ENCODE assay signal across 8 mouse cellular contexts in the genomic region with DNA sequence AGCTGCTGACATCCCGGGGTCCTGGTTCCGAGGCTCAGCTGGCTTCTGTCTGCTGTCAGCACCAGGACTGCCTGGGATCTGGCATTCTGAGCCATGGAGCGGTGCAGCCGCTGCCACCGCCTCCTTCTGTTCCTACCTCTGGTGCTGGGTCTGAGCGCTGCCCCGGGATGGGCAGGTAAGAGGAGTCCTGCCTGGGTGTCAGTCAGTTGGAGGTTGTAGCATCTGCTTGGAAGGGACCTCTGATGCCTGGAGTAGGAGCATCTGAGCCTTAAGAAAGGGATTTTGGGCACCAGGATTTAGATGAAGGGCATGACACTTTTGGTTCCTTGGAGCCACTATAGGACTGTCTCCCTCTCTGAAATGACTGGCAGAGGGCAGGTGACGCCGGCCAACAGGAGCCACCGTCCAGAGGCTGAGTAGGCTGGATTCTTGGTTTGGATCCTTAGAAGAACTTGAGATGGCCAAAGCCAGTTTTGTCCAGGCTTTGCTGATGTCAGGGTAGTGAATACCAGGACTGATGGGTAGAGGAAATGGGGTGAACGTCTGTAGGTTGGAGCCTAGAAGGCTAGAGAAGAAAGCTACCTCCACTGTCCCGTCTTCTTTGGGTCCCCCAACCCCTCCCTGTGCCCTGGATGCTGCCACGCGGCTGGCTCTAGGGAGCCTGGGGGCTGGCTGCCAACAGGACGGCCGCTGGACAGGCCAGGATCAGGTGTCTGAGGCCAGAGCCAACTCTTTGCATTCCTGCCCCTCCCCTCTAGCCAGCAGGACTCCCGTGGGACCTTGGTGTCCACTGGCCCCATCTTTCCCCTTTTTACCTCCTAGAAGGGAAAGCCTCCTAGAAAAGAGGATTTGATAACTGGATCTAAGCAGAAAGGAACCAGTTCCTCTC. TPM values are rescaled to one million over a fixed set of nuclear protein-coding genes. Genes with fewer than 3 reads are reported as not detected.
DNase-seq lines count a peak whose midpoint lies in the region; ATAC-seq and TF ChIP-seq lines count a peak whose summit lies in the region.

No protein-coding gene starts in this region.

- H3K4me2 ChIP-seq in CH12.LX (ENCODE audit: insufficient read depth, low read depth, poor library complexity, severe bottlenecking): no peak overlapping the region
- peak overlapping the region; percentile 57 for H3K4me2 ChIP-seq in embryonic facial prominence, embryonic 13.5 days
- peak overlapping the region; percentile 55 for H3K4me2 ChIP-seq in heart, embryonic 16.5 days (ENCODE audit: low read depth, low read length)

- TF ChIP-seq CTCF in CH12.LX (conservative IDR thresholded peaks at IDR 0.05 in 1 of 2, IDR thresholded peaks at IDR 0.05 in 1 of 2; ENCODE audit: low read depth in 2 of 2, low read length in 2 of 2): no peak

- peaks cover 44 to 86% of the 10 kb centered on the region in 2 experiments for H3K36me3 ChIP-seq in CH12.LX (replicated peaks in 1 of 2; ENCODE audit: control insufficient read depth in 1 of 2, insufficient read depth in 1 of 2, low read length in 1 of 2)
- H3K36me3 ChIP-seq in embryonic facial prominence, embryonic 13.5 days: peaks cover 33% of the 10 kb centered on the region
- H3K36me3 ChIP-seq in heart, embryonic 16.5 days (ENCODE audit: control insufficient read depth, insufficient read depth): peaks cover 17% of the 10 kb centered on the region
- H3K36me3 ChIP-seq in midbrain, embryonic 10.5 days: peaks cover 38% of the 10 kb centered on the region

- no peak for TF ChIP-seq EP300 in CH12.LX (IDR thresholded peaks at IDR 0.05; ENCODE audit: low read length)

- peak; percentile 98 for DNase-seq in heart, adult 11 months
- no peak for DNase-seq in heart, postnatal 25 days (ENCODE audit: low spot score)
- DNase-seq in CH12.LX (ENCODE audit: extremely low read depth): no peak
- no peak for DNase-seq in midbrain, embryonic 10.5 days (ENCODE audit: low spot score)
- no peak for DNase-seq in right cerebral cortex, postnatal 25 days

- H3K9me3 ChIP-seq in CH12.LX (replicated peaks; ENCODE audit: low read length): no peaks in the 10 kb centered on the region
- H3K9me3 ChIP-seq in embryonic facial prominence, embryonic 13.5 days: no peaks in the 10 kb centered on the region
- H3K9me3 ChIP-seq in heart, embryonic 16.5 days (replicated peaks; ENCODE audit: control insufficient read depth, low read length): no peaks in the 10 kb centered on the region
- no peaks in the 10 kb centered on the region for H3K9me3 ChIP-seq in midbrain, embryonic 10.5 days (replicated peaks)

- H3K79me2 ChIP-seq in CH12.LX (replicated peaks; ENCODE audit: control insufficient read depth, extremely low read depth, insufficient read depth, poor library complexity, severe bottlenecking): no peaks in the 10 kb centered on the region

- TF ChIP-seq RAD21 in CH12.LX (IDR thresholded peaks at IDR 0.05; ENCODE audit: low read depth, low read length): no peak

- intact Hi-C loops in heart, postnatal 25 days (cut with DNase I): no loop called here

- H3K27me3 ChIP-seq in CH12.LX (replicated peaks): no peaks in the 10 kb centered on the region
- H3K27me3 ChIP-seq in embryonic facial prominence, embryonic 13.5 days: peaks cover 55% of the 10 kb centered on the region
- peaks cover 18% of the 10 kb centered on the region for H3K27me3 ChIP-seq in heart, embryonic 16.5 days (ENCODE audit: control insufficient read depth, insufficient read depth, low read length)
- H3K27me3 ChIP-seq in midbrain, embryonic 10.5 days (ENCODE audit: low read depth, poor library complexity, severe bottlenecking): peaks cover 48% of the 10 kb centered on the region

- no peak for TF ChIP-seq POLR2A in CH12.LX (IDR thresholded peaks at IDR 0.05; ENCODE audit: low read depth, low read length)

- ATAC-seq in embryonic facial prominence, embryonic 13.5 days (ENCODE audit: insufficient number of reproducible peaks, insufficient read depth, low FRiP score, low TSS enrichment, low read depth): no peak; the same call in 1 of the 2 replicates
- ATAC-seq in heart, embryonic 16.5 days (replicated peaks; ENCODE audit: extremely low read depth, insufficient read depth, low FRiP score): 0 out of 2 replicates have a peak, but pooled peaks have one; percentile 26
- ATAC-seq in megakaryocyte progenitor cell, adult 5-6 weeks (replicated peaks; ENCODE audit: poor library complexity): no peak

- 26% methylated on average over 17 of the region's 17 CpGs for WGBS in embryonic facial prominence, embryonic 13.5 days
- WGBS in heart, embryonic 16.5 days: 24% methylated on average over 17 of the region's 17 CpGs
- WGBS in midbrain, embryonic 10.5 days: 34% methylated on average over 17 of the region's 17 CpGs

- dilution Hi-C loops in CH12.LX (cut with MboI; ENCODE audit: extremely low pct_ligation_motif_present, extremely low pct_unique_long_range_greater_than_20kb, low sequenced_read_pairs): no loop called here

- H3K9ac ChIP-seq in CH12.LX (ENCODE audit: insufficient read depth, low read depth): no peak overlapping the region
- peak overlapping the region; percentile 64 for H3K9ac ChIP-seq in embryonic facial prominence, embryonic 13.5 days
- no peak overlapping the region for H3K9ac ChIP-seq in heart, embryonic 16.5 days (ENCODE audit: low read length)

- H3K4me1 ChIP-seq in CH12.LX (ENCODE audit: control insufficient read depth in 1 of 2, insufficient read depth in 2 of 2): peaks cover 3 to 8% of the 10 kb centered on the region in 2 experiments; a peak in 2 of 4 replicates
- H3K4me1 ChIP-seq in embryonic facial prominence, embryonic 13.5 days: peaks cover 31% of the 10 kb centered on the region
- H3K4me1 ChIP-seq in heart, embryonic 16.5 days (ENCODE audit: control insufficient read depth, insufficient read depth, low read length): peaks cover 20% of the 10 kb centered on the region
- H3K4me1 ChIP-seq in midbrain, embryonic 10.5 days: peaks cover 63% of the 10 kb centered on the region

- in situ Hi-C loops in CH12.LX (cut with MboI; ENCODE audit: low pct_ligation_motif_present, low pct_unique_long_range_greater_than_20kb, low sequenced_read_pairs): no loop called here

- H3K4me3 ChIP-seq in CH12.LX (replicated peaks in 1 of 3; ENCODE audit: low read depth in 2 of 3, low read length in 2 of 3, poor library complexity in 1 of 3): no peak overlapping the region
- peak overlapping the region; percentile 35 for H3K4me3 ChIP-seq in embryonic facial prominence, embryonic 13.5 days
- H3K4me3 ChIP-seq in heart, embryonic 16.5 days (ENCODE audit: low read length): peak overlapping the region; percentile 34
- peak overlapping the region; percentile 38 for H3K4me3 ChIP-seq in midbrain, embryonic 10.5 days

- H3K27ac ChIP-seq in CH12.LX (ENCODE audit: insufficient read depth, low read depth): no peak overlapping the region
- peak overlapping the region; percentile 56 for H3K27ac ChIP-seq in embryonic facial prominence, embryonic 13.5 days
- H3K27ac ChIP-seq in heart, embryonic 16.5 days (ENCODE audit: low read length): no peak overlapping the region
- H3K27ac ChIP-seq in midbrain, embryonic 10.5 days (replicated peaks): peak overlapping the region; percentile 57

RNA-seq across cellular contexts. Expression of a gene that starts 0.6 kb away (rescaled TPM):
- total RNA-seq in heart, postnatal 25 days (2021): 1 to 10 TPM; 1.1 to 2.2 TPM
- total RNA-seq in CH12.LX (2012; rRNA removed) (6.0 and 7.6 TPM in 2 replicates), CH12.LX (2014; rRNA removed) (3.0 and 4.5 TPM in 2 replicates)
- polyA plus RNA-seq in CH12.LX (2012; ENCODE audit: insufficient read length, low read depth): 5.8 and 7.2 TPM in 2 replicates
- 23.7 and 26.5 TPM in 2 replicates for polyA plus RNA-seq in embryonic facial prominence, embryonic 13.5 days (2015; fragmentation: Nextera tagmentation; extraction: Ambion mirVana)
- 1.1 and 1.2 TPM in 2 replicates for polyA plus RNA-seq in heart, embryonic 16.5 days (2015; fragmentation: Nextera tagmentation; extraction: Ambion mirVana)
- polyA plus RNA-seq in midbrain, embryonic 10.5 days (2016; fragmentation: Nextera tagmentation; extraction: Ambion mirVana): 0.92 and 1.1 TPM in 2 replicates
- 0.83 and 0.94 TPM in 2 replicates for total RNA-seq in megakaryocyte progenitor cell, adult 5-6 weeks (2015)
- total RNA-seq in megakaryocyte progenitor cell, adult 5-6 weeks (2017): 1.9 and 3.1 TPM in 2 replicates

RNA-seq across cellular contexts. Expression of a gene that starts 8.2 kb away (rescaled TPM):
- 10 to 100 TPM; 40.5 to 42.1 TPM for total RNA-seq in heart, postnatal 25 days (2021)
- total RNA-seq in CH12.LX (2012; rRNA removed): 42.7 and 47.7 TPM in 2 replicates
- total RNA-seq in CH12.LX (2014; rRNA removed): 27.0 and 27.4 TPM in 2 replicates
- 36.9 and 41.4 TPM in 2 replicates for polyA plus RNA-seq in CH12.LX (2012; ENCODE audit: insufficient read length, low read depth)
- 53.4 and 56.4 TPM in 2 replicates for polyA plus RNA-seq in embryonic facial prominence, embryonic 13.5 days (2015; fragmentation: Nextera tagmentation; extraction: Ambion mirVana)
- polyA plus RNA-seq in heart, embryonic 16.5 days (2015; fragmentation: Nextera tagmentation; extraction: Ambion mirVana): 33.7 and 34.5 TPM in 2 replicates
- 54.0 and 56.9 TPM in 2 replicates for polyA plus RNA-seq in midbrain, embryonic 10.5 days (2016; fragmentation: Nextera tagmentation; extraction: Ambion mirVana)
- 22.1 and 22.2 TPM in 2 replicates for total RNA-seq in megakaryocyte progenitor cell, adult 5-6 weeks (2015)
- total RNA-seq in megakaryocyte progenitor cell, adult 5-6 weeks (2017): 34.2 and 42.6 TPM in 2 replicates

RNA-seq across cellular contexts. Expression of a gene that starts 8.3 kb away (rescaled TPM):
- 10 to 100 TPM; 60.4 to 61.3 TPM for total RNA-seq in heart, postnatal 25 days (2021)
- total RNA-seq in CH12.LX (2012; rRNA removed) (116 and 160 TPM in 2 replicates), CH12.LX (2014; rRNA removed) (96.8 and 97.2 TPM in 2 replicates)
- polyA plus RNA-seq in CH12.LX (2012; ENCODE audit: insufficient read length, low read depth): 105 and 108 TPM in 2 replicates
- polyA plus RNA-seq in embryonic facial prominence, embryonic 13.5 days (2015; fragmentation: Nextera tagmentation; extraction: Ambion mirVana): 201 and 212 TPM in 2 replicates
- polyA plus RNA-seq in heart, embryonic 16.5 days (2015; fragmentation: Nextera tagmentation; extraction: Ambion mirVana): 108 and 119 TPM in 2 replicates
- polyA plus RNA-seq in midbrain, embryonic 10.5 days (2016; fragmentation: Nextera tagmentation; extraction: Ambion mirVana): 221 and 227 TPM in 2 replicates
- 6.2 and 9.5 TPM in 2 replicates for total RNA-seq in megakaryocyte progenitor cell, adult 5-6 weeks (2015)
- 101 and 107 TPM in 2 replicates for total RNA-seq in megakaryocyte progenitor cell, adult 5-6 weeks (2017)

RNA-seq across cellular contexts. Expression of a gene that starts 11.9 kb away (rescaled TPM):
- total RNA-seq in heart, postnatal 25 days (2021): 100 to 1,000 TPM in 1 of 2 experiments, 10 to 100 TPM in 1; 98.1 to 100 TPM
- total RNA-seq in CH12.LX (2012; rRNA removed) (44.8 and 47.1 TPM in 2 replicates), CH12.LX (2014; rRNA removed) (20.4 and 20.8 TPM in 2 replicates)
- polyA plus RNA-seq in CH12.LX (2012; ENCODE audit: insufficient read length, low read depth): 31.7 and 34.5 TPM in 2 replicates
- 57.4 and 58.8 TPM in 2 replicates for polyA plus RNA-seq in embryonic facial prominence, embryonic 13.5 days (2015; fragmentation: Nextera tagmentation; extraction: Ambion mirVana)
- polyA plus RNA-seq in heart, embryonic 16.5 days (2015; fragmentation: Nextera tagmentation; extraction: Ambion mirVana): 53.0 and 59.1 TPM in 2 replicates
- polyA plus RNA-seq in midbrain, embryonic 10.5 days (2016; fragmentation: Nextera tagmentation; extraction: Ambion mirVana): 120 and 128 TPM in 2 replicates
- 61.7 and 65.6 TPM in 2 replicates for total RNA-seq in megakaryocyte progenitor cell, adult 5-6 weeks (2015)
- total RNA-seq in megakaryocyte progenitor cell, adult 5-6 weeks (2017): 36.6 and 46.5 TPM in 2 replicates

RNA-seq across cellular contexts. Expression of a gene that starts 15.3 kb away (rescaled TPM):
- 10 to 100 TPM; 12.6 to 13.2 TPM for total RNA-seq in heart, postnatal 25 days (2021)
- total RNA-seq in CH12.LX (2012; rRNA removed) (8.6 and 11.9 TPM in 2 replicates), CH12.LX (2014; rRNA removed) (11.5 and 13.7 TPM in 2 replicates)
- polyA plus RNA-seq in CH12.LX (2012; ENCODE audit: insufficient read length, low read depth): 18.0 and 23.1 TPM in 2 replicates
- 17.1 and 22.3 TPM in 2 replicates for polyA plus RNA-seq in embryonic facial prominence, embryonic 13.5 days (2015; fragmentation: Nextera tagmentation; extraction: Ambion mirVana)
- polyA plus RNA-seq in heart, embryonic 16.5 days (2015; fragmentation: Nextera tagmentation; extraction: Ambion mirVana): 13.0 and 13.7 TPM in 2 replicates
- 13.8 and 15.3 TPM in 2 replicates for polyA plus RNA-seq in midbrain, embryonic 10.5 days (2016; fragmentation: Nextera tagmentation; extraction: Ambion mirVana)
- 8.1 and 9.6 TPM in 2 replicates for total RNA-seq in megakaryocyte progenitor cell, adult 5-6 weeks (2015)
- total RNA-seq in megakaryocyte progenitor cell, adult 5-6 weeks (2017): 9.8 and 12.7 TPM in 2 replicates

Comparison
In these comparisons a context has a peak if more than half of its experiments do, and no peak if none do; other contexts are left out.
1. H3K27ac ChIP-seq: peak in embryonic facial prominence, embryonic 13.5 days (single experiment) and midbrain, embryonic 10.5 days (single experiment); none in CH12.LX (single experiment) and heart, embryonic 16.5 days (single experiment).
2. H3K4me3 ChIP-seq: peak in embryonic facial prominence, embryonic 13.5 days (single experiment), heart, embryonic 16.5 days (single experiment) and midbrain, embryonic 10.5 days (single experiment); none in CH12.LX (0 of 3).